Mouse (Mus musculus) splenic B cell, adult 2 months (primary cell): ENCODE results near the gene Dvl3.

Source experiments
- DNase-seq: peaks from one replicate; pipeline ENCODE4 v3.0.0-alpha.2; 2011; ENCODE audit warnings: low read depth, low spot score
- H3K27me3 ChIP-seq: 2 replicates; pipeline ENCODE4 v1.6.1; 2012; ENCODE audit warnings: mild to moderate bottlenecking, low read length, moderate library complexity, mixed read lengths; ENCODE audit not compliant: control insufficient read depth, poor library complexity, insufficient read depth, severe bottlenecking
- H3K36me3 ChIP-seq: 2 replicates; pipeline ENCODE4 v1.6.1; 2012; ENCODE audit warnings: mild to moderate bottlenecking, low read length, moderate library complexity, mixed read lengths; ENCODE audit not compliant: control insufficient read depth, poor library complexity, insufficient read depth, severe bottlenecking

The Dvl3 gene

GRCm38 (mm10) chr16:20517701-20518374, 1.1 kb downstream of the Dvl3 start:
- no peaks in the 10 kb centered on the region; the same call in 1 of the 2 replicates for H3K27me3 ChIP-seq
- no peak for DNase-seq
- H3K36me3 ChIP-seq: no peaks in the 10 kb centered on the region

GRCm38 (mm10) chr16:20523886-20524285, 7.1 kb downstream of the Dvl3 start:
- no peak for DNase-seq
- Histone ChIP-seq H3K27me3 (no peaks in the 10 kb centered on the region), H3K36me3 (peaks cover 11% of the 10 kb centered on the region)

GRCm38 (mm10) chr16:20528779-20529178, 12.0 kb downstream of the Dvl3 start:
- Histone ChIP-seq H3K27me3 (no peaks in the 10 kb centered on the region), H3K36me3 (peaks cover 9% of the 10 kb centered on the region)
- DNase-seq: no peak

- Histone ChIP-seq H3K36me3 (peaks cover 6% of the 10 kb centered on the region), H3K27me3 (no peaks in the 10 kb centered on the region)
- no peak for DNase-seq
Observed at GRCm38 (mm10) chr16:20529375-20529774, 12.6 kb downstream of the Dvl3 start.

GRCm38 (mm10) chr16:20530941-20531340, 14.2 kb downstream of the Dvl3 start:
- DNase-seq: no peak
- Histone ChIP-seq H3K27me3 (no peaks in the 10 kb centered on the region), H3K36me3 (peaks cover 2% of the 10 kb centered on the region; the same call in 1 of the 2 replicates)

- DNase-seq: no peak
- H3K36me3 ChIP-seq: peaks cover 2% of the 10 kb centered on the region; the same call in 1 of the 2 replicates
- no peaks in the 10 kb centered on the region for H3K27me3 ChIP-seq
Observed at GRCm38 (mm10) chr16:20534617-20535295, 18.0 kb downstream of the Dvl3 start.

GRCm38 (mm10) chr16:20535296-20536080, 18.7 kb downstream of the Dvl3 start, which contains the start of gene Ap2m1:
Ap2m1 (plus strand) TSS chr16:20535478.
- DNase-seq: peak; percentile 99
- peaks cover 2% of the 10 kb centered on the region; the same call in 1 of the 2 replicates for H3K36me3 ChIP-seq
- no peaks in the 10 kb centered on the region for H3K27me3 ChIP-seq

GRCm38 (mm10) chr16:20536081-20536665, 19.4 kb downstream of the Dvl3 start:
- H3K36me3 ChIP-seq: peaks cover 3% of the 10 kb centered on the region; the same call in 1 of the 2 replicates
- no peak for DNase-seq
- H3K27me3 ChIP-seq: no peaks in the 10 kb centered on the region

GRCm38 (mm10) chr16:20537071-20537471, 20.3 kb downstream of the Dvl3 start:
- no peak for DNase-seq
- H3K27me3 ChIP-seq: no peaks in the 10 kb centered on the region
- peaks cover 7% of the 10 kb centered on the region; the same call in 1 of the 2 replicates for H3K36me3 ChIP-seq

- DNase-seq: no peak
- Histone ChIP-seq H3K36me3 (peaks cover 8% of the 10 kb centered on the region; the same call in 1 of the 2 replicates), H3K27me3 (no peaks in the 10 kb centered on the region)
Observed at GRCm38 (mm10) chr16:20537601-20538320, 21.0 kb downstream of the Dvl3 start.

- DNase-seq: no peak
- Histone ChIP-seq H3K36me3 (peaks cover 10% of the 10 kb centered on the region; the same call in 1 of the 2 replicates), H3K27me3 (no peaks in the 10 kb centered on the region)
Observed at GRCm38 (mm10) chr16:20539649-20540048, 22.9 kb downstream of the Dvl3 start.

- no peak for DNase-seq
- Histone ChIP-seq H3K36me3 (peaks cover 10% of the 10 kb centered on the region), H3K27me3 (no peaks in the 10 kb centered on the region)
Observed at GRCm38 (mm10) chr16:20540438-20540837, 23.7 kb downstream of the Dvl3 start.

GRCm38 (mm10) chr16:20545696-20546095, 28.9 kb downstream of the Dvl3 start:
- Histone ChIP-seq H3K27me3 (no peaks in the 10 kb centered on the region), H3K36me3 (peaks cover 7% of the 10 kb centered on the region)
- no peak for DNase-seq

GRCm38 (mm10) chr16:20547423-20547822, 30.6 kb downstream of the Dvl3 start:
- DNase-seq: no peak
- Histone ChIP-seq H3K27me3 (no peaks in the 10 kb centered on the region), H3K36me3 (peaks cover 11% of the 10 kb centered on the region)
